Mouse (Mus musculus): Measurements from ENCODE around the gene Slc38a3. TPM values are rescaled to one million over a fixed set of nuclear protein-coding genes. Genes with fewer than 3 reads are reported as not detected.

The Slc38a3 gene
- polyA plus RNA-seq (2016; fragmentation: Nextera tagmentation; extraction: Ambion mirVana), result 8.8 and 9.0 TPM in 2 replicates

DNA sequence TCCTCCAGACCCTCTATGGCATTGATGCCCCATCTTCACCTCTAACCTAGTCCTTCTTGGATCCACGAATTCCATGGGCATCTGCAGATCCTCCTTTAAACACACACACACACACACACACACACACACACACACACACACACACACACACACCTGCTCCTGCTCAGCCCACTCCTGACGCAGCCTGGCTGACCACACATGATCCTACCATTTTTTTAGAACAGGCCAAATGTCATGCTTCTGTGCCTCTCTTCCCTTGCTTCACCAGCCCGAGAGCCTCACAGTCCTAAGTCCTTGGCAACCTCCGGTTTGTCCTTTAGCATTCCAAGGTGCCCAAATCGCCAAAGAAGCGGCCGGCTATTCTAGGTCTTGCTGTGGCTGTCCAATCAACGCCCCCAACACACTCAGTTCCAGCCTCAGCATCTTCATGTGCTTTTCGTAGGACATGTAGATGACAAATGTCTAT lies at the start of gene Slc38a3:
Gene Slc38a3, minus strand, starts transcription at position 51 of the 466 bp plus-strand sequence.
- Histone ChIP-seq H3K27me3 (ENCODE audit: poor library complexity, severe bottlenecking) (peaks cover 77% of the 10 kb centered on the region), H3K4me1 (peaks cover 64% of the 10 kb centered on the region), H3K9me3 (no peaks in the 10 kb centered on the region), H3K27ac (peak within 1 kb of the TSS; percentile 80), H3K4me3 (no peak within 1 kb of the TSS), H3K36me3 (replicated peaks) (no peaks in the 10 kb centered on the region)
- WGBS, result 87% methylated on average over 9 of the region's 9 CpGs
- no peak for DNase-seq (ENCODE audit: extremely low spot score, low spot score)

DNA sequence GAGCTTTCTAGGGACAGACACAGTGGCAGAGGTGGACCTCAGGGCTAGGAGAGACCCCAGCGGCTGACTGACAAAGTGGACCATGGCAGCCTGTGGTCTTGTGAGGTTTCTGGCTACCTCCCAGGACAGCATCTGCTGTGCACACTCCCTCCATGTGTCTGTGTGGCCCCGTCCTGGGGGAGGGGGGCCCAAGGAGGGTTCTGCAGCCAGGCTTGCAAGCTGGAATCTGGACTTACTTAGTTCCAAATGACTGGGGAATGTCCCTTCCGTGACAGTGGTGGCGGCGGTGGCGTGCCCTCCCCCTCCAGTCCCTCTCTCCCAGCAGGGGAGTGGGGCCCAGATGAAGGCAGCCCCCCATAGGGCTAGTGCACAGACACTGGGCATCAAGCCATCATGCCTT lies 47.6 kb upstream of the Slc38a3 start:
- Histone ChIP-seq H3K27me3 (ENCODE audit: poor library complexity, severe bottlenecking) (peaks cover 16% of the 10 kb centered on the region), H3K9me3 (no peaks in the 10 kb centered on the region), H3K4me1 (peaks cover 58% of the 10 kb centered on the region), H3K4me3 (no peak overlapping the region), H3K36me3 (replicated peaks) (no peaks in the 10 kb centered on the region), H3K27ac (peak overlapping the region; percentile 66)
- DNase-seq (ENCODE audit: extremely low spot score, low spot score), result no peak
- WGBS, result 37% methylated on average over 6 of the region's 6 CpGs

- H3K36me3 ChIP-seq (replicated peaks), result no peaks in the 10 kb centered on the region
- peaks cover 25% of the 10 kb centered on the region for H3K27me3 ChIP-seq (ENCODE audit: poor library complexity, severe bottlenecking)
- no peaks in the 10 kb centered on the region for H3K9me3 ChIP-seq
- H3K4me1 ChIP-seq, result peaks cover 53% of the 10 kb centered on the region
- H3K4me3 ChIP-seq, result no peak overlapping the region
- peak overlapping the region; percentile 40; the same call in 1 of the 2 replicates for H3K27ac ChIP-seq
- 90% methylated on average over 2 of the region's 2 CpGs for WGBS
- DNase-seq (ENCODE audit: extremely low spot score, low spot score), result no peak
These were observed 46.3 kb upstream of the Slc38a3 start for GRCm38 (mm10) chr9:107715632-107716031.

- peak; percentile 58 for DNase-seq (ENCODE audit: extremely low spot score, low spot score)
- Histone ChIP-seq H3K4me1 (peaks cover 63% of the 10 kb centered on the region), H3K27ac (peak overlapping the region; percentile 81)
These were observed 45.1 kb upstream of the Slc38a3 start for GRCm38 (mm10) chr9:107714221-107714952.

GRCm38 (mm10) chr9:107709697-107710483 lies 40.6 kb upstream of the Slc38a3 start, which contains the start of gene Sema3f:
Gene Sema3f (minus strand): TSS chr9:107710475.
- H3K9me3 ChIP-seq, result no peaks in the 10 kb centered on the region
- peaks cover 80% of the 10 kb centered on the region for H3K4me1 ChIP-seq
- H3K4me3 ChIP-seq, result peak within 1 kb of the TSS; percentile 84
- DNase-seq (ENCODE audit: extremely low spot score, low spot score), result peak; percentile 84
- peak within 1 kb of the TSS; percentile 92 for H3K27ac ChIP-seq
- 1% methylated on average over 85 of the region's 86 CpGs for WGBS
- peaks cover 7% of the 10 kb centered on the region for H3K36me3 ChIP-seq (replicated peaks)
- H3K27me3 ChIP-seq (ENCODE audit: poor library complexity, severe bottlenecking), result peaks cover 64% of the 10 kb centered on the region

More at GRCm38 (mm10) chr9:107714221-107714952, 45.1 kb upstream of the Slc38a3 start:
- 15% methylated on average over 12 of the region's 12 CpGs for WGBS
- H3K4me3 ChIP-seq, result peak overlapping the region; percentile 14; the same call in 1 of the 2 replicates
- no peaks in the 10 kb centered on the region for H3K9me3 ChIP-seq
- H3K27me3 ChIP-seq (ENCODE audit: poor library complexity, severe bottlenecking), result peaks cover 37% of the 10 kb centered on the region
- no peaks in the 10 kb centered on the region for H3K36me3 ChIP-seq (replicated peaks)

GRCm38 (mm10) chr9:107709096-107709696 lies 39.9 kb upstream of the Slc38a3 start:
- Histone ChIP-seq H3K27ac (peak overlapping the region; percentile 92), H3K4me1 (peaks cover 80% of the 10 kb centered on the region), H3K9me3 (no peaks in the 10 kb centered on the region), H3K27me3 (ENCODE audit: poor library complexity, severe bottlenecking) (peaks cover 64% of the 10 kb centered on the region), H3K36me3 (replicated peaks) (peaks cover 14% of the 10 kb centered on the region), H3K4me3 (peak overlapping the region; percentile 84)
- WGBS, result under 1% methylated on average over 55 of the region's 55 CpGs
- DNase-seq (ENCODE audit: extremely low spot score, low spot score), result peak; percentile 48

- no peak for DNase-seq (ENCODE audit: extremely low spot score, low spot score)
- peaks cover 21% of the 10 kb centered on the region for H3K36me3 ChIP-seq (replicated peaks)
- H3K27me3 ChIP-seq (ENCODE audit: poor library complexity, severe bottlenecking), result peaks cover 64% of the 10 kb centered on the region
- WGBS, result 1% methylated on average over 21 of the region's 21 CpGs
- peak overlapping the region; percentile 84 for H3K4me3 ChIP-seq
- H3K9me3 ChIP-seq, result no peaks in the 10 kb centered on the region
- H3K4me1 ChIP-seq, result peaks cover 80% of the 10 kb centered on the region
- peak overlapping the region; percentile 92 for H3K27ac ChIP-seq
These were observed 39.2 kb upstream of the Slc38a3 start for GRCm38 (mm10) chr9:107708439-107709095.

- H3K4me3 ChIP-seq, result peak overlapping the region; percentile 84
- under 1% methylated on average over 17 of the region's 17 CpGs for WGBS
These were observed 38.5 kb upstream of the Slc38a3 start for GRCm38 (mm10) chr9:107707701-107708438.

GRCm38 (mm10) chr9:107706781-107707211 lies 37.5 kb upstream of the Slc38a3 start:
- peak; percentile 53 for DNase-seq (ENCODE audit: extremely low spot score, low spot score)
- WGBS, result 3% methylated on average over 14 of the region's 14 CpGs
- Histone ChIP-seq H3K4me1 (peaks cover 93% of the 10 kb centered on the region), H3K27ac (peak overlapping the region; percentile 92), H3K9me3 (no peaks in the 10 kb centered on the region), H3K36me3 (replicated peaks) (peaks cover 38% of the 10 kb centered on the region), H3K27me3 (ENCODE audit: poor library complexity, severe bottlenecking) (peaks cover 67% of the 10 kb centered on the region), H3K4me3 (peak overlapping the region; percentile 84)

More at GRCm38 (mm10) chr9:107707701-107708438, 38.5 kb upstream of the Slc38a3 start:
- DNase-seq (ENCODE audit: extremely low spot score, low spot score), result peak; percentile 57
- Histone ChIP-seq H3K27ac (peak overlapping the region; percentile 92), H3K36me3 (replicated peaks) (peaks cover 28% of the 10 kb centered on the region), H3K27me3 (ENCODE audit: poor library complexity, severe bottlenecking) (peaks cover 65% of the 10 kb centered on the region), H3K9me3 (no peaks in the 10 kb centered on the region), H3K4me1 (peaks cover 82% of the 10 kb centered on the region)

DNA sequence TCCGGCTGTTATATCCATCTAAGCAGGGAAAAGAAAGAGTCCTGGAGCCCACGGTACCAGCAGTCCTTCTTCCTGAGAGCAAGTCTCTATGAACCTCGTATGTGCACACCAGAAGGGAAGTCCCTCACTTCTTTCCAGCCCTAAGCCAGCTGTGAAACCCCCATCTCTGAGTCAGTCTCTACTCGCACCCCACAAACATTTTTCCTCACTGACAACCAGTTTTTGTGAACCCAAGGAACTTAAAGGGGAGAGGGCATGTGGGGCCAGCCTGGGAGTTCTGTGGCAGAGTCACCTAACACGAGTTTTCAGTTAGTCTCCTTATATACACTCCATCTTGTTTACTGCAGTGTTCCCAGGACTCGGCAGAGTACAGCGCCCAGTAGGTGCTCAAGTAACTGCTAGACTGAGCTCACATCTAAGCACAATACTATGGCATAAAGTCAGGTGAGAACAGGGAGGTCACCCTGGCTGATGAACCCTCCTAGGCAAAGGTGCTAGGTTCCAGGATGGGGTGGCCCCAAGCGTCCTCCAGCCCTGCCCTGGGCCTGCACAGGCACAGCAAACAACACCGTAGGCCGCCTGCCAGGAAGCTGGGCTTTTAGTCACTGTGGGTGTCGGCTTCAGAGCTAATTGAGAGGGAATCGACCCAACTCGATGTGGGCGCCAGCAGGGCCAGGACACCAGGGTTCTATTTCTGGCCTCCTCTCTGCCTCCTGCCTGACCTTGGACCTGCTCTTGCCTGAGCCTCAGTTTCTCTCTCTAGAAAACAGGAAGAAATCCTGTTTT lies 34.2 kb upstream of the Slc38a3 start:
- H3K36me3 ChIP-seq (replicated peaks), result peaks cover 55% of the 10 kb centered on the region
- DNase-seq (ENCODE audit: extremely low spot score, low spot score), result no peak
- H3K27ac ChIP-seq, result peak overlapping the region; percentile 15; the same call in 1 of the 2 replicates
- 73% methylated on average over 14 of the region's 14 CpGs for WGBS
- peaks cover 100% of the 10 kb centered on the region for H3K4me1 ChIP-seq
- peaks cover 43% of the 10 kb centered on the region for H3K27me3 ChIP-seq (ENCODE audit: poor library complexity, severe bottlenecking)
- no peak overlapping the region for H3K4me3 ChIP-seq
- no peaks in the 10 kb centered on the region for H3K9me3 ChIP-seq

Measured in forebrain, embryonic 10.5 days (tissue).